Mouse (Mus musculus): ENCODE measurements around the gene Muc1.
"Not testable (repeated sequence)": the region's sequence is repeated elsewhere in the genome, so short reads cannot be mapped to it uniquely, and the experiment has no call there.

The Muc1 gene

DNA sequence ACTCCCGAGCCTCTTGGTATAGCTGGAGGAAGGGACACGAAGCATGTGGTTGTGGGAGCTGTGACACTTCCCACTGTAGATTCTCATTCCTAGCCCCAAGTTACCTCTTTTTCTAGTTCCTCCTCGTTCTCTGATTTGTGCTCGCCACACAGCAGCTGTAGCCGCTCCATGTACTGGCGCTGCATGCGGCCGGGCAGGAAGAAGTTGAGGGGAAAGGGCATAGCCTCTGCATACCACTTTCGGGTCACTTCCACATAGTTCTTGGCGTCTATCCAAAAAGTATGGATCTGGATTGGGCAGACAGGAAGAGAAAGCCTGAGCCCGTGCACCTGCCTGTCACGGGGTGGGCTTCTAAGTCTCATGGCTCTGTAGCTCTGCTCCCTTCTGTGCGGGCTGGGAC is 18.7 kb upstream of the Muc1 start:
- DNase-seq (ENCODE audit: low spot score): no peak

DNA sequence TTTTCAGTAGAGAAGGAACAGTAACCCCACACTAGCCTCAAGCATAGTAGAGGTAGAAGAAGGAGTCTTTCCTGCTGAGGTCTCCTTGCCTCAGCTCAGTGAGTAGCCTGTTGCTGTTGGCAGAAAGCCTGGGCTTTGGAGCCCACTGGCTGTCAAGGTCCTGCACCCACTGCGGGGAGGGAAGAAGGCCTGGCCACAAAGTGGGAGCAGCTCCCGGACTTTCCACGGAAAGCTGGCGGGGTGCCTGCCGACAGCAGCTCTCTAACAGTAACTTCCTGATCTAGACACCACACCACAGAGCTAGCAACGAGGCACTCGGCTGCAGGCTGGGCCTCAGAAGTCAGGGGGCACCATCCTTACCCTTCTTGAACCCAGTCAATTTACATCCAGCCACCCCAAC is 18.1 kb upstream of the Muc1 start:
- DNase-seq (ENCODE audit: low spot score): no peak

- peak; percentile 98 for DNase-seq (ENCODE audit: low spot score)
Measured at GRCm38 (mm10) chr3:89213803-89214530, 14.9 kb upstream of the Muc1 start.

DNA sequence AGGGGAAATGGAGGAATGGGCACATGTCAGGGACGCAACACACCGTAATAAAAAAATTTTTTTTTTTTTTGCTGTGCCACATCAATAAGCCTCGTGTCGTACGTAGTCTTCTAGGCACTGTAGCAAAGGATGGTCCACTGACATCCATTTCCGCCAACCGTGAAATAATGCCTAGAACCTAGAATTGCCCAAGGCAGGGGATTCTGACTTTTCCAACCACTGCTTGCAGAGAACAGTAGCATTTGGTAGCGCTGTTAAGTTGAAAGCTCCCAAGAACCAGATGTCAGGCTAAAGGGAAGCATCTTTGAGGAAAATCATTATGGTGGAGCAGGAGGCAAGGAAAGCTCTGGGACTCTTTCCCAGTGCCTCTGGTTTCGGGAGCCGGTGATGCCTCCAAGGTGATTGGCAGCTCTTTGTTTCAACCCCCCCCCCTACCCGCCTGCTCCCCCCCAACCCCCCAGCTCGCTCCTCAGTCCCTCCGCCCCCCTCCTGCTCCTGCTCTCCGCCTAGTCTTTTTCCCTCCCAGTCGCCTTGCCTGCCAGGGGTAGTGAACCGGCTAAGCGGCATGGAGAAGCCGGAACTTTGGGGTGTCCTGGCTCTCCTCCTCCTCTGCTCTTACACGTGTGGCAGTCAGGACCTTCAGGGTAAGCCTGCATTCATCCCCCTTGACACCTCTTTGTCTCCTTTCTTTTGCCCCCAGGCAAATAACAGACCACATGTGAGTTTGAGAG is 14.0 kb upstream of the Muc1 start, which contains the start of gene Thbs3:
TSS of gene Thbs3 (plus strand) at position 500 of the 731 bp plus-strand sequence.
- DNase-seq (ENCODE audit: low spot score): peak; percentile 72

- peak; percentile 96 for DNase-seq (ENCODE audit: low spot score)
Measured at GRCm38 (mm10) chr3:89215853-89216252, 13.0 kb upstream of the Muc1 start.

- DNase-seq (ENCODE audit: low spot score): not testable (repeated sequence)
Measured at GRCm38 (mm10) chr3:89216407-89216806, 12.4 kb upstream of the Muc1 start.

DNA sequence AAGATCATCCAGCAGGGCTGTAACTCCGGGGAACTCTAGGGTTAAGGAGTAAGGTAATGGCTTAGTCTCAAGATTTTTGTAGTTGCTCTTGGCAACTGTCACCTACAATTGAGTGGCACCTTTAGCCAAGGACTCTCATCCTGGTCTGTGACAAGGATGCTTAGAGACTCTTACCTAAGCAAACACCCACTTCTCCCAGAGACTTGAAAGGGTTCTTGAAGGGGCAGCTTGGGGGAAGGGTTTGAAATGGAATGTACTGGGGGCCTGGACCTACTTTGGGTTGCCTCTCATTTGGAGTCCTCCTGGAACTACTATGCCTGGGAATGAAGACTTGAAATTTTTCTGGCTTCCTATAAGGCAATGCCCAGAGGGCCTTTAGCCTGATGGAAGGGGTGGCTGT is 10.6 kb upstream of the Muc1 start:
- DNase-seq (ENCODE audit: low spot score): no peak

DNA sequence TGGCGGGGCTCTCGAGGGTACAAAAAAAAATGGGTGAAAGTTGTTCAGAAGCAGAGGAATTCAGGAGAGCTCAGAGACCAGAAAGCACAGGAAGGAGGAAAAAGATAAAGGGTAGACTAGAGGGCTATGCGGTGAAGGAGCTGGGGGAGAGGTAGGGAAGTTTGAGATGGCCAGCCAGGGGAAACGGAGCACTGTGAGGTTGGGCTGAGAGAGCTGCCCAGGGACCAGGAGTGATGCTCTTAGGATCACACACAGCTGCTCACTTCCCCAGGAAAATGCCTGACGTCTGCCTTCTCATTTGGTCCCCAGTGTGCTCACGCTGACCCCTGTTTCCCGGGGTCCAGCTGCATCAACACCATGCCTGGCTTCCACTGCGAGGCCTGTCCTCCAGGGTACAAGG is 9.3 kb upstream of the Muc1 start:
- DNase-seq (ENCODE audit: low spot score): peak; percentile 71

GRCm38 (mm10) chr3:89221167-89221566 is 7.7 kb upstream of the Muc1 start:
- no peak for DNase-seq (ENCODE audit: low spot score)

DNA sequence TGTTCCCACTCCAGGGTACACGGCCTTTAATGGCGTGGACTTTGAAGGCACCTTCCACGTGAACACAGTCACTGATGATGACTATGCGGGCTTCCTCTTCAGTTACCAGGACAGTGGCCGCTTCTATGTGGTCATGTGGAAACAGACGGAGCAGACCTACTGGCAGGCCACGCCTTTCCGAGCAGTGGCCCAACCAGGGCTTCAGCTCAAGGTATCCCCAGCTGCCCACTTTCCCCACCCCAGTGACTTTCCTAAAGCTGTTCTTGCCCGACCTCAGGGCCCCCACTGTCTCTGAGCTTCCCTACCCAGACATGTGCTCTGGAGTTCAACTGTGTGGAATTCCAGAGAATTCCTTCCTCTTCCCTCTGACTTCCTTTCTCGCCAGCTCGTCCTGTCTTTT is 4.1 kb upstream of the Muc1 start:
- no peak for DNase-seq (ENCODE audit: low spot score)

DNA sequence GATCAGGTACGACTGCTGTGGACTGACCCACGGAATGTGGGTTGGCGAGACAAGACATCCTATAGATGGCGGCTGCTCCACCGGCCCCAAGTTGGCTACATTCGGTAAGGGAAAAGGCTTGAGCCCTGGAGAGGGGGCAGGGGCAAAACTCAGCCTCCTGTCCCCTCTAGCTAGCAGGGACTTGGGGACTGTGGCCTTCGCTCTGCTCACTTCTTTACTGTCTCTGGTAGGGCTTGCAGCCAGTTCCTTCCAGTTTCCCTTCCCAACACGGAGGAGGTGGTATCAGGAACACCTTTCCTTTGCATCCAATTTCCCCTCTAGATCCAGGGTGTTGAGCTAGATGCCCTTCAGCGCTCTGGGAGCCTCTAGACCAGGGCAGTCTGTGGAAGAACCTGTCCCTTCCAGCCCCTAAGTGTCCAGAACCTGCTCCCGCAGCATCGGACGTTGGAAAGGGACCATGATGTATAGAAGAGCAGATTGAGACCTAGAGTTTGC is 3.5 kb upstream of the Muc1 start:
- DNase-seq (ENCODE audit: low spot score): no peak

DNA sequence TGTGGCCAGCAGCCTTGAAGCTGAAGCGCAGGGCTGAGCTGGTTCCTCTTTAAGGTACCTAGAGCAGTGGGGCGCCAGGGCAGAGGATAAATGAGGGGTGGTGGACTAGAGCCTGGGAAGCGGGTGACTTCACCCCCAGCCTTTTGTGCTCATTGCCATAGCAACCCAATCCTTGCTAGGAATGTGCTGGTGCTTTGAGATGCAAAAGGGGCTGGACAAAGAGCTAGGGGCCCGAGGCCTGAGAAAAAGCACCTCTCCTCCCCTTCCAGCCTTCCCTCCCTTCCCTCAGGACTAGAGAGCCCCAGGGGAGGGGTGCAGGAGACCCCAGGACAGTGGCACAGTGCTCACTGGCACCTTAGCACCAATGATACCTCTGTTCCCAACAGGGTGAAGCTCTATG is 2.9 kb upstream of the Muc1 start:
- DNase-seq (ENCODE audit: low spot score): peak; percentile 89

- peak; percentile 54 for DNase-seq (ENCODE audit: low spot score)
Measured at GRCm38 (mm10) chr3:89226361-89226760, 2.5 kb upstream of the Muc1 start.

GRCm38 (mm10) chr3:89226900-89227299 is 2.0 kb upstream of the Muc1 start, which contains the start of gene Mtx1:
Mtx1 (minus strand) TSS chr3:89227088.
- DNase-seq (ENCODE audit: low spot score): peak; percentile 19

GRCm38 (mm10) chr3:89227307-89228179 is 1.3 kb upstream of the Muc1 start:
- DNase-seq (ENCODE audit: low spot score): peak; percentile 99

- DNase-seq (ENCODE audit: low spot score): peak; percentile 96
Measured at GRCm38 (mm10) chr3:89228180-89228549, 692 bp upstream of the Muc1 start.

- DNase-seq (ENCODE audit: low spot score): no peak
Measured at GRCm38 (mm10) chr3:89229276-89229675, 419 bp downstream of the Muc1 start.

DNA sequence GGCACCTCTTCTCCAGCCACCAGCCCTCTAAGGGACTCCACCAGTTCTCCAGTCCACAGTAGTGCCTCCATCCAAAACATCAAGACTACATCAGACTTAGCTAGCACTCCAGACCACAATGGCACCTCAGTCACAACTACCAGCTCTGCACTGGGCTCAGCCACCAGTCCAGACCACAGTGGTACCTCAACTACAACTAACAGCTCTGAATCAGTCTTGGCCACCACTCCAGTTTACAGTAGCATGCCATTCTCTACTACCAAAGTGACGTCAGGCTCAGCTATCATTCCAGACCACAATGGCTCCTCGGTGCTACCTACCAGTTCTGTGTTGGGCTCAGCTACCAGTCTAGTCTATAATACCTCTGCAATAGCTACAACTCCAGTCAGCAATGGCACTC is 1.7 kb downstream of the Muc1 start:
- no peak for DNase-seq (ENCODE audit: low spot score)

- no peak for DNase-seq (ENCODE audit: low spot score)
Measured at GRCm38 (mm10) chr3:89231345-89231744, 2.5 kb downstream of the Muc1 start.

DNA sequence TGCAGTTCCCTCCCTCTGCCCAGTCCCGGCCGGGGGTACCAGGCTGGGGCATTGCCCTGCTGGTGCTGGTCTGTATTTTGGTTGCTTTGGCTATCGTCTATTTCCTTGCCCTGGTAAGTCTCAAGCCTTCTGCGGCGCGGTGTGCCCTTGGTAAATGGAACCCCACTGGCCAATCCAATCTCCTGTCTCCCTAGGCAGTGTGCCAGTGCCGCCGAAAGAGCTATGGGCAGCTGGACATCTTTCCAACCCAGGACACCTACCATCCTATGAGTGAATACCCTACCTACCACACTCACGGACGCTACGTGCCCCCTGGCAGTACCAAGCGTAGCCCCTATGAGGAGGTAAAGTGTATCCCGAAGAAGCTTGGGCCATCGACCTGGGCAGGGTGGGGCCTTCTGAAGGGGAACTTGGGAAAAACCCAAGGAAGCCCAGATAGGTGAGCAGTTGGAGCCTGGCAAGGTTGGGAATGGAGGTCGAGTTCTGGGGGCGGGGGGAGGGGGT is 3.0 kb downstream of the Muc1 start:
- DNase-seq (ENCODE audit: low spot score): no peak

DNA sequence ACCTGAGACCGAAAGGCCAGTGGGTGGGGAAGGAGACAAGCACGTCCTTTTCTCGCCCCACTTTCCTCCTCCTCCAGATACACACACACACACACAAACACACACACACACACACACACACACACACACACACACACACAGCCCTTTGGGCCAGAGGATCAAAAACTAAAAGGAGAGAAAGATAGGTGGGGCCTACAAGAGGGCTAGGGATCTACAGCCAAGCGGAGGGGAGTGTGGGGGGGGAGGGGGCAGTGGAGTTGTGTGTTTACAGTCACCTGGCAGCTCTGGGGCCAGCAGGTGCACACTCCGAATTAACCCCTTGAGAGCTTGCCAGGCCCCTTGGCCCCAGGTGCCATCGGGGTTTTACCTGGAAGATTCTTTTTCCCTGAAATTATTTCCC is 3.8 kb downstream of the Muc1 start:
- no peak for DNase-seq (ENCODE audit: low spot score)

- DNase-seq (ENCODE audit: low spot score): no peak
Measured at GRCm38 (mm10) chr3:89233562-89234110, 4.8 kb downstream of the Muc1 start.
